17 mouse cellular contexts compared by ENCODE assay signal in the genomic region with DNA sequence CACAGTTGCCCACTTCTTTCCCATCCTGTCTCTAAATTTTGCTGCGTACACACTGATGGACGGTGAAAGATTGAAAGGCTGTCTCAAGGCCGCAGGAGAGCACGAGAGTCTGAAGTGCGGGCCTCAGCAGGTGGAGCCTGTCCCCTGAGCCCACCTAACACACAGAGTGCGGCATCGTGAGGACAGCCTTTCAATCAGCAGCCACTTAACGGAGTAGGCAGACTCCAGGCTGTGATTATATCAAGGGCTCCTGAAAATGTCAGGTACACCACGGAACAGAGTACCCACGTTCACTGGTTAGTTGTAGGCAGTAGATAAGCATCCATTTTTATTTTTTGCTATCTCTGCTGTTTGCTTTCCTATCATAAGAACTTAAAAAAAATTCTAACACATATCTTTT. TPM values are rescaled to one million over a fixed set of nuclear protein-coding genes. Genes with fewer than 3 reads are reported as not detected.
"Had no signal": no experiment of that assay in that cellular context is flagged by ENCODE, and none has a peak within 500 bp of the region (broad histone marks: within the 10 kb centered on the region; RNA-seq: fewer than 3 reads in every experiment).

No protein-coding gene starts in this region.

- H3K4me1 ChIP-seq: liver, embryonic 13.5 days; lung, embryonic 15.5 days; megakaryocyte, embryonic 14.5 days had no signal

- H3K4me2 ChIP-seq: limb, embryonic 12.5 days; liver, embryonic 13.5 days; lung, embryonic 15.5 days had no signal

- H3K36me3 ChIP-seq: limb, embryonic 12.5 days; liver, embryonic 13.5 days; lung, embryonic 15.5 days had no signal

- ATAC-seq: inflammation-experienced regulatory T-cells, adult 6 months; intestine, postnatal 0 days; liver, postnatal 0 days had no signal

- H3K27ac ChIP-seq: limb, embryonic 12.5 days; liver, embryonic 13.5 days; lung, embryonic 15.5 days; macrophage; stomach, postnatal 0 days had no signal

- DNase-seq: layer of hippocampus, adult 9-11 months; liver; liver, embryonic 13.5 days; liver, postnatal 0 days; thymus, adult 2 months; thymus, postnatal 4 days had no signal

- H3K27me3 ChIP-seq: limb, embryonic 12.5 days; liver, embryonic 13.5 days; lung, embryonic 15.5 days; megakaryocyte, embryonic 14.5 days had no signal

- H3K9me3 ChIP-seq: limb, embryonic 12.5 days; liver, embryonic 13.5 days; lung, embryonic 15.5 days had no signal

- H3K9ac ChIP-seq: limb, embryonic 12.5 days; liver, embryonic 13.5 days; liver, postnatal 0 days; lung, embryonic 15.5 days had no signal

- H3K4me3 ChIP-seq: limb, embryonic 12.5 days; liver, embryonic 13.5 days; lung, embryonic 15.5 days; megakaryocyte, embryonic 14.5 days; myocyte had no signal

RNA-seq across cellular contexts. Expression of a gene that starts 47.6 kb away (rescaled TPM):
- total RNA-seq: left cerebral cortex, postnatal 36 days; neutrophil, adult 5-6 weeks had no signal
- polyA plus RNA-seq: inflammation-experienced regulatory T-cells, adult 6 months; intestine, postnatal 0 days; kidney, embryonic 16.5 days; limb, embryonic 12.5 days; liver, embryonic 13.5 days; liver, postnatal 0 days; lung, embryonic 15.5 days; macrophage; myocyte; stomach, postnatal 0 days; thymus, adult 2 months had no signal
